Mouse (Mus musculus): ENCODE measurements at regions not wholly inside any gene's neighbourhood (a gene's known extent, or its start where the extent isn't known, plus 50 kb on each side); places are given as distances from the start of the nearest gene placed in this dataset.

GRCm38 (mm10) chr13:101478608-101479296 lies 289.3 kb downstream of the Pik3r1 start:
- TF ChIP-seq CTCF (IDR thresholded peaks at IDR 0.05; ENCODE audit: low read depth, low read length): no peak
- TF ChIP-seq GATA1 (IDR thresholded peaks at IDR 0.05; ENCODE audit: borderline replicate concordance, low read length): no peak
- no peak for TF ChIP-seq TAL1 (conservative IDR thresholded peaks at IDR 0.05; ENCODE audit: low read depth, low read length)
- no peak for TF ChIP-seq GATA2 (IDR thresholded peaks at IDR 0.05; ENCODE audit: borderline replicate concordance, low read depth, low read length)
- no peak for TF ChIP-seq POLR2AphosphoS5 (IDR thresholded peaks at IDR 0.05; ENCODE audit: insufficient replicate concordance, low read depth, low read length)

Data from G1E (cell line).